In the genomic region with DNA sequence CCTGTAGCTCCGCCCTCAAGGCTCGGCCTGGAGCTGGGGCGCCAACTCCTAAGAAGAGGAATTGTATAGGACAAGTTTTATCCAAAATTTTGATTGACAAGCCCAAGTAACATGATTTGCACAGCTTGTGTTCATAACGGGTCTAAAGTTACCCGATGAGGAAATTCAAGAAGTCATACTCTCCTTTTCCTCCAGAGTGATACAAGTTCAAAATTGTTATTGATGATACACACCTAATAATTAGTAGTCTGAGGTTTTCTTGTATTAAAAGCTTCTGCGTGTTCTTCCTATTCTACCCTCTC, we compare ENCODE assay signal across 9 mouse cellular contexts. TPM values are rescaled to one million over a fixed set of nuclear protein-coding genes. Genes with fewer than 3 reads are reported as not detected.
A peak's percentile ranks its signal among the peaks of the same experiment; 100 is the strongest.
DNase-seq lines count a peak whose midpoint lies in the region; ATAC-seq and TF ChIP-seq lines count a peak whose summit lies in the region.
"Had no signal": no experiment of that assay in that cellular context is flagged by ENCODE, and none has a peak within 500 bp of the region (broad histone marks: within the 10 kb centered on the region; RNA-seq: fewer than 3 reads in every experiment).

A gene (minus strand): TSS at position 3 of the 302 bp plus-strand sequence.

- H3K9ac ChIP-seq in kidney, postnatal 0 days (ENCODE audit: low read depth, low read length): peak within 1 kb of the TSS; percentile 63
- H3K9ac ChIP-seq in embryonic facial prominence, embryonic 13.5 days: peak within 1 kb of the TSS; percentile 78

- H3K4me1 ChIP-seq in kidney, postnatal 0 days (replicated peaks; ENCODE audit: insufficient read depth, low read length): no peaks in the 10 kb centered on the region; the same call in 1 of the 2 replicates
- H3K4me1 ChIP-seq in embryonic facial prominence, embryonic 13.5 days: peaks cover 8% of the 10 kb centered on the region
- peaks cover 13% of the 10 kb centered on the region for H3K4me1 ChIP-seq in midbrain, embryonic 10.5 days

- peak within 1 kb of the TSS; percentile 79 for H3K27ac ChIP-seq in kidney, postnatal 0 days
- H3K27ac ChIP-seq in embryonic facial prominence, embryonic 13.5 days: peak within 1 kb of the TSS; percentile 89
- H3K27ac ChIP-seq in midbrain, embryonic 10.5 days (replicated peaks): peak within 1 kb of the TSS; percentile 86

- no peaks in the 10 kb centered on the region for H3K36me3 ChIP-seq in kidney, postnatal 0 days (ENCODE audit: insufficient read depth, low read length)
- H3K36me3 ChIP-seq in embryonic facial prominence, embryonic 13.5 days: no peaks in the 10 kb centered on the region
- no peaks in the 10 kb centered on the region for H3K36me3 ChIP-seq in midbrain, embryonic 10.5 days
- H3K36me3 ChIP-seq: G1E had no signal

- H3K4me2 ChIP-seq in kidney, postnatal 0 days (ENCODE audit: low read length): peak within 1 kb of the TSS; percentile 94
- peak within 1 kb of the TSS; percentile 94 for H3K4me2 ChIP-seq in embryonic facial prominence, embryonic 13.5 days

- no peaks in the 10 kb centered on the region for H3K9me3 ChIP-seq in kidney, postnatal 0 days (replicated peaks; ENCODE audit: low read length)
- H3K9me3 ChIP-seq in embryonic facial prominence, embryonic 13.5 days: no peaks in the 10 kb centered on the region
- peaks cover 3% of the 10 kb centered on the region; the same call in 1 of the 2 replicates for H3K9me3 ChIP-seq in midbrain, embryonic 10.5 days (replicated peaks)

- WGBS in kidney, postnatal 0 days: 16% methylated on average over 6 of the region's 6 CpGs
- 13% methylated on average over 6 of the region's 6 CpGs for WGBS in embryonic facial prominence, embryonic 13.5 days
- WGBS in midbrain, embryonic 10.5 days: 12% methylated on average over 6 of the region's 6 CpGs

- no peak for ATAC-seq in kidney, postnatal 0 days (replicated peaks; ENCODE audit: low FRiP score, low read depth)
- ATAC-seq in embryonic facial prominence, embryonic 13.5 days (ENCODE audit: insufficient number of reproducible peaks, insufficient read depth, low FRiP score, low TSS enrichment, low read depth): no peak

- no peaks in the 10 kb centered on the region for H3K27me3 ChIP-seq in kidney, postnatal 0 days (ENCODE audit: insufficient read depth, low read length)
- no peaks in the 10 kb centered on the region for H3K27me3 ChIP-seq in embryonic facial prominence, embryonic 13.5 days
- H3K27me3 ChIP-seq in midbrain, embryonic 10.5 days (ENCODE audit: low read depth, poor library complexity, severe bottlenecking): peaks cover 23% of the 10 kb centered on the region

- no peak for TF ChIP-seq CTCF in kidney, postnatal 0 days (IDR thresholded peaks at IDR 0.05; ENCODE audit: low read depth)

- DNase-seq in kidney, postnatal 0 days (ENCODE audit: low spot score): no peak
- DNase-seq in kidney, adult 9 months: no peak
- DNase-seq in heart, postnatal 14 days: no peak
- DNase-seq in midbrain, embryonic 10.5 days (ENCODE audit: low spot score): no peak
- DNase-seq in left cerebral cortex, postnatal 10 days (ENCODE audit: extremely low spot score in 1 of 2, low spot score in 2 of 2): no peak
- DNase-seq in thymus, postnatal 36 days: no peak
- no peak for DNase-seq in embryo, embryonic 10.5 days (ENCODE audit: low spot score)

- intact Hi-C loops in heart, postnatal 14 days (cut with DNase I): loop anchor here (5.0 kb wide), 2 partner anchors 42 to 58 kb away; no protein-coding TSS in a partner anchor
- intact Hi-C loops in left cerebral cortex, postnatal 10 days (cut with DNase I): no loop called here

- H3K4me3 ChIP-seq in kidney, postnatal 0 days (replicated peaks; ENCODE audit: low read depth, low read length): peak within 1 kb of the TSS; percentile 55
- peak within 1 kb of the TSS; percentile 68 for H3K4me3 ChIP-seq in embryonic facial prominence, embryonic 13.5 days
- H3K4me3 ChIP-seq in midbrain, embryonic 10.5 days: peak within 1 kb of the TSS; percentile 67

RNA-seq across cellular contexts. Expression of the gene that starts here (rescaled TPM):
- 0.77 and 0.87 TPM in 2 replicates for polyA plus RNA-seq in kidney, postnatal 0 days (2015; fragmentation: Nextera tagmentation; extraction: Ambion mirVana)
- 1.5 and 2.4 TPM in 2 replicates for polyA plus RNA-seq in embryonic facial prominence, embryonic 13.5 days (2015; fragmentation: Nextera tagmentation; extraction: Ambion mirVana)
- 10 to 100 TPM; 29.3 to 30.2 TPM for total RNA-seq in heart, postnatal 14 days (2021)
- 1.1 TPM in 2 replicates for polyA plus RNA-seq in midbrain, embryonic 10.5 days (2016; fragmentation: Nextera tagmentation; extraction: Ambion mirVana)
- 1 to 10 TPM; 6.6 to 8.1 TPM for total RNA-seq in left cerebral cortex, postnatal 10 days (2021)
- total RNA-seq: G1E had no signal
- polyA plus RNA-seq: G1E had no signal
